Mouse (Mus musculus): ENCODE data around the gene Adra2a.

Adra2a gene

DNA sequence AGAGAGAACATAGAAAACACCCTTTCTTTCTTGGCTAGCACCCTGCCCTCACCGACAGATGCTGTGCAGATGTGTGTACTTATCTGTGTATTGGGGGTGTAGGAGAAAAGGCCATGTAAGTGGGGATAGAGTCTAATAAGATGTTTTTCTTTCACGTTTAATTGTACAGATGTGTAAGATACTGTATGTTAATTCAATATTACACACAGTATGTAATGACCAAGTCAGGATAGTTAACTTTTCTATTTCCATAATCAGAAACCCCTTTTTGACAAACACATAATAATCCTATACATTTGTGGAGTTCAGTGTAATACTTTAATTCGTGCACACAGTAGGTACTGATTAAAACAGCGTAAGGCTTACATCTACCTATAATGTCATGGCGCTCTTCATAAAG lies at the start of gene Adra2a:
Gene Adra2a, plus strand, starts transcription at position 301 of the 400 bp plus-strand sequence.
- no peak for DNase-seq

DNA sequence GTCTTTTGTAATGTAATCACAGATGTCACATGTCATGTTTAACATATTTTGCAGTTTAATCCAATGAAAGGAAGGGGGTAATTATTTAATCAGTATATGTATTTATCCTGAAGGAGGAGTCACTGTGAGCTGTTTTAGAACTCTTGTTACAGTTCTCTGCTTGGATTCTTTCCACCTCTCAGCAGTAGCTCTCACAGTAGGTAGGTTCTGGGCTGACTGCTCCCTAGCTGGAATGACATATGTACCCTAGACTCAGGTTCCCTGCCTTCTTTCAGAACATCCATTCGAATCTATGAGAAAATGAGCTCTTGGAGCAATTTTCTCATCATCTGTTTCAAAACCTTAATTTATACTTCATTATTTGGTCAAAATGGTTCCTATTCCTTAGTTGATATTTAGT lies 49.7 kb upstream of the Adra2a start:
- no peak for DNase-seq

DNA sequence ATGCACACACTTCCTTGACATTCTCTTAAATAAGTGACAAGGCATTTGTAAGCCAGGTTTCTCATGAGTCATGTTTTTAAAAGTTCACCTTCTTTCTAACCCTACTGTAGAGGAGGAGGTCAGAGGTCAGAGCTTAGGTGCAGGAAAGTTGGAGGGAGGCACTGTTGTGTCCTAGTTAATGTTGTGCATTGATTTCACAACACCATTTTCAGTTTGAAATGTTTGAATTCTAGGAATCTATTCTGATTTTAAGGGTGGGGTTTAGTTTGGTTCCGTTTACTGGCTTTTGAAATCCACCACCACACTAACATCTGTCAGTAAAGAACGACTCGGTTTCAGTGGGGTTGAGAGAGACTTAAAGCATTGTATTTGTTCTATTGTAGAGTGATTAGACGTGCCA lies 33.0 kb upstream of the Adra2a start:
- DNase-seq = no peak

DNA sequence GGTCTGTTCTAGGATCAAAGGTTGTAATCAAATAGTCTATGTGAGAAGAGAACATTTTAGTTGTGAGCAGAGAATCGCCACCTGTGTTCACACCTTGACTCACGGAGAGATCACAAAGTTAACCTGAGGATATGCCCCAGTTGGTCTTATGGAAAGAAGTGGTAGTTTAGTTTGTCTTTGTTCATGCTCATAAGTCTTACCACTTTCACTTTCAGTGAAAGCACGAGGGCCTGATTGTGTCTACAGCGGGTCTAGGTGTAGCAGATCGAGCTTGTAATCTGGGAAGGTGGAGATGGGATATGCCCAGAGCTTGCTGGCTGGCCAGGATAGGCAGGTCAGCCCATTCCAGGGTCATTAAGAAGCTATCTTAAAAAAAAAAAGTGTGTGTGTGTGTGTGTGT lies 29.0 kb upstream of the Adra2a start:
- no peak for DNase-seq

DNA sequence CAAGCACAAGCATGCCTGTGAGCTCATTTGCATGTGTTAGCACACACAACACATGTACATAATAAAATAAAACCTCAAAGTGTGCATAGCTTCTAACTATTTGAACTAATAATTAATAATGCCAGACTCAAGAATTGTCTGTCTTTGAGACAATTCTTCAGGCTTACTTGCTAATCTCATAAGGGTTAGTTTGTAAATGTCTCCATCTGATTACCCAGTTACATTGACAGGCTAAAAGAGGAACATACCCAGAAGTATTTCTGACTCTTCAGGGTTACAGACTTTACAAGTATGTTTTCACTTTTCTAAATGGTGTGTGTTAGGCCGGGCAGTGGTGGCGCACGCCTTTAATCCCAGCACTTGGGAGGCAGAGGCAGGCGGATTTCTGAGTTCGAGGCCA lies 28.4 kb upstream of the Adra2a start:
- DNase-seq = no peak

DNA sequence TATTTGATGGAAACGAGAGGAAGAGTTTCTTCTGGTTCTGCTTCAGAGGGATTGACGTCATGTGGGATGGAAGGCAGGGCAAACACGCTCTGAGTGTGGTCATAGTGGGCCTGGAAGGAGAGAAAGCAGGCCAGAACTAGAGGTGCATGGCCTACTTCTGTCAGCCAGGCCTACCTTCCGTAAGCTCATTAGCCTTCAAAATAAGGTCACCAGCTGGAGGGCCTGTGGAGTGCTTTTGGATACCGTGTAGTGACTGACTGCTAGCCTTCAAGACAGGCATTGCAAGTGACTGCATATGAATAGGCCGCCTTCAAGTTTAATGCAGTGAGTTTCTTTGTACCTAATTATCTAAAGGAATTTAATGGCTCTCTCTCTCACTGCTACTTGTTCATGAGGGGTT lies 8.9 kb upstream of the Adra2a start:
- no peak for DNase-seq

DNA sequence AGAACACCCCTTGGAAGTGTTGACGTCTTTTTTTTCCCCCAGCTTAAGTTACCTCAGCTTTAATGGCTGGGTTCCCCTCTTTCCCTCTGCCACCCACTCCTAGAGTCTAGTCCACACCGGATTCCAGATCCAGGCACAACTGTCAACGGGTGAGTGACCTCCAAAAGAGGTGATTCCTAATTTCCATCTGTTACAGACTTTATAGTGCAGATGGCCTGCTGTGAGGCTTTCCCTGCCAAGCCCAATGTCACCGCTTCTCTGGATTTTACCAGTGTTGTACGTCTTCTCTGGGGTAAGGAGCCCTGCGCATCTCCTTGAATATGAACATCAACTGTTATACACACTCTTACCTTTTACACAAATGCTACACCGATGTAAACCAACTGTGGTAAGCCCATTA lies 4.5 kb upstream of the Adra2a start:
- DNase-seq = no peak

DNA sequence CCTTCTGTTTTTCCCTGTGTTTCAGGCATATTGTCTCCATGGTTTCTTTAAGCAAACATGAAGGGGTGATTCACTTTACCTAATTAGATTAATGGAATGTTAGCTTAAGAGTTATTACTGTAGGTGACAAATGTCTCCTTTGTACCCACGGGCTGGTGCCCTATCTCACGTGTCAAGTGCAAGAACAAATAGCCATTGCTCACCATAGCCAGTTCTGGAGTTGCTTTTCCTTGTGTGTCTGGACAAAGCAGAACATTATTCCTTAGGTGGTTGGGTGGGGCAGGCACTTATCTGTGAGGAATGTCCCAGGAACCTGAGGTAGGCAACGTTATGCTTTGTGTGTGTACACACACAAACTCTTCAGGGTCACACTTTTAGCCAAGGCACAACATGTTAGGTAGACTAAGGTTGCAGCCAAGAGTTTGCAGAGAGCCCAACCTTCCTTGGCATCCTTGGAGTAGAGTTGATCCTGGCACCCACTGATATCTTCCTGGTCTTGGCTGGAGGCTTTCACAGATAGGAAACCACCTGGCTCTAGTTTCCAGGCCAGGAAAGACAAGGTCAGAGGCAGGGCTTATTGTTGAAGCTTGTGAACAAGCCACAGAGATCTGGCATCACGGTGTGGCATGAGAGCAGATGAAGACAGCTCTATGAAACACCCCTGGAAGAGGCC lies 3.5 kb upstream of the Adra2a start:
- no peak for DNase-seq

DNA sequence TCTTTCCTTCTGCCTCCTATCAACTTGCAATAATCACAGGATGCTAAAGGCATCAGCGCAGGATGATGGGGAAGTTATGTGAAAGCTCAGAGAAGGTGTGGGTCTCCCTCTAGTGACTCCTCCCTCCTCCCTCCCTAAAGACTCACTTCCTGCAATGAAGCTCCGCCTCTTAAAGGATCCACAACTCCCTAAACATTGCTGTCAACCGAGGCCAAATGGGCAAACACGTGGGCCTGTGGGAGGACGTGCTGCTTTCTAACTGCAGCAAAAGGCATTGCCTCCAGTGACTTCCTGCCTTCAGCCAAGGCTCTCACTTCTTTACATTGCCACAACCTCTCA lies 3.0 kb upstream of the Adra2a start:
- no peak for DNase-seq

DNA sequence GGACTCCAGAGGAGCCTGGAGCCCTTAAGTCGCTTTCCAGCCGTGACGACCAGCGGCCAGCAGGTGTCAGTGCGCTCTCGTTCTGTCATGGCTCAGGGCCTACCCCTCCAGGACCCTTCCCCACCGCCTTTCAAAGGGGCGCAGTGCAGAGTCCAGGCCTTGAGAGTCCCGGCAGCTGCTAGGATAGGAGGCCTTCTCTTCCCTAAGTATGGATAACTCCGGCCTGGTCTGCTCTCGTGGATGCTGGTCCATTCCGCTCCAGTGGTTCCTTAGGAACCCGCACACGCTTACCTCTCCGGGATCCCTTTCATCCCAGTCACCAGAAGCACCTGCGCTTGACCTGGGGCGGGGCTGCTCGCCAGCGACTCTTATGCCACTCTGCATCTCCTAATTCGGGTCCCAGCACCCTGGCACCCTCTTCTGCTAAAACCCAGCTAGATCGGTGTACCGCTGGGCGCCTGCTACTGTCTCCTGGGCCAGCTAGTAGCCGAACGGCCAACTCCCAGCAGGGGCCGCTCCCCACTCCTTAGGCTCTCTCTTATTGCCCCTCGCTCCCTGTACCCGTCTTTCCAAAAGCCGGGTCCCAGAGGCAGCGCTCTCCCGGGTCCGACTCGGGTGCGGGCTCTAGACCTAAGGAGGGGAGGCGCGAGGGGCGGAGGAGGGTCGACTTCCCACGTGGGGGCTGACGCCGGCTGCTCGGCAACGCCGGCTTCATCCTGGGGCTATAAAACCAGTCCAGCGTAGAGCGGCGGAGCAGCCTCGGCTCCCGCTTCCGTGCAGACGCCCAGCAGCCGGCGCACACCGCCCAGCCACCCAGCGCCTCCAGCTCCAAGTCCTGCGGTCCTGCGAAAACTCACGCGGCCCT lies 788 bp downstream of the Adra2a start:
- peak; percentile 84 for DNase-seq

DNA sequence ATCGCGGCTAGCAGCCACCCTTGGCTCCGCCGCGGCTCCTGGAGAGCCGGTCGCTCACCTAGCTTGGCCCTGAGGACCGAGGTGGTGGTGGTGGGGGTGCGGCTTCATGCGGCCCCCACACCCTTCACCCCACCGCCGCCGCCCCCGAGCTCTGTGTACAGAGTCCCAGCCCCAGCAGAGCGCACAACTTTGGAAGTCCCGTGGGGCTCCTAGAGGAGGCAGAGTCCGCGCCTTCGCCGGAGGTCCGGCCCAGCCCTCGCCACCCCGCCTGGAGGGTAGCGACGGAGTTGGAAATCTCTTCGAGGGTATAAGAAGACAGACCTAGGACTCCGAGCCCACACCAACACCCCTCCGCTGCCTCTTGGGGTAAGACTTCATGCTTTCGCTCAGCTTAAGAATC lies 1.5 kb downstream of the Adra2a start:
- DNase-seq = peak; percentile 35

DNA sequence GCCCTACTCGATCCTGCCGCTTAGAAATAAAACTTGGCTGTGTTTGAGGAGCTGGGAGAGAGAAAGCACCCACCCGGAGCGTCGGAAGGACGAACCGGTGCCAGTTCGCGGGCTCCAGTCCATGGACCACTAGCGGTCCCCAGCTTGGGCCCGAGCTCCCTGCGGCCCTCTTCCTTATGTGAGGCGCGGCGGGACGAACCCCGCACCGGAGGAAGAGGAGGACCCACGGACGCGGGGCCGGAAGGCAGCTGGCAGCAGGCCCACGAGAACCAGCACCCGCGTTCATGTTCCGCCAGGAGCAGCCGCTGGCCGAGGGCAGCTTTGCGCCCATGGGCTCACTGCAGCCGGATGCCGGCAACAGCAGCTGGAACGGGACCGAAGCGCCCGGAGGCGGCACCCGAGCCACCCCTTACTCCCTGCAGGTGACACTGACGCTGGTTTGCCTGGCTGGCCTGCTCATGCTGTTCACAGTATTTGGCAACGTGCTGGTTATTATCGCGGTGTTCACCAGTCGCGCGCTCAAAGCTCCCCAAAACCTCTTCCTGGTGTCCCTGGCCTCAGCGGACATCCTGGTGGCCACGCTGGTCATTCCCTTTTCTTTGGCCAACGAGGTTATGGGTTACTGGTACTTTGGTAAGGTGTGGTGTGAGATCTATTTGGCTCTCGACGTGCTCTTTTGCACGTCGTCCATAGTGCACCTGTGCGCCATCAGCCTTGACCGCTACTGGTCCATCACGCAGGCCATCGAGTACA lies 2.2 kb downstream of the Adra2a start:
- DNase-seq = peak; percentile 44

DNA sequence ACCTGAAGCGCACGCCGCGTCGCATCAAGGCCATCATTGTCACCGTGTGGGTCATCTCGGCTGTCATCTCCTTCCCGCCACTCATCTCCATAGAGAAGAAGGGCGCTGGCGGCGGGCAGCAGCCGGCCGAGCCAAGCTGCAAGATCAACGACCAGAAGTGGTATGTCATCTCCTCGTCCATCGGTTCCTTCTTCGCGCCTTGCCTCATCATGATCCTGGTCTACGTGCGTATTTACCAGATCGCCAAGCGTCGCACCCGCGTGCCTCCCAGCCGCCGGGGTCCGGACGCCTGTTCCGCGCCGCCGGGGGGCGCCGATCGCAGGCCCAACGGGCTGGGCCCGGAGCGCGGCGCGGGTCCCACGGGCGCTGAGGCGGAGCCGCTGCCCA lies 2.7 kb downstream of the Adra2a start:
- DNase-seq = peak; percentile 23

DNA sequence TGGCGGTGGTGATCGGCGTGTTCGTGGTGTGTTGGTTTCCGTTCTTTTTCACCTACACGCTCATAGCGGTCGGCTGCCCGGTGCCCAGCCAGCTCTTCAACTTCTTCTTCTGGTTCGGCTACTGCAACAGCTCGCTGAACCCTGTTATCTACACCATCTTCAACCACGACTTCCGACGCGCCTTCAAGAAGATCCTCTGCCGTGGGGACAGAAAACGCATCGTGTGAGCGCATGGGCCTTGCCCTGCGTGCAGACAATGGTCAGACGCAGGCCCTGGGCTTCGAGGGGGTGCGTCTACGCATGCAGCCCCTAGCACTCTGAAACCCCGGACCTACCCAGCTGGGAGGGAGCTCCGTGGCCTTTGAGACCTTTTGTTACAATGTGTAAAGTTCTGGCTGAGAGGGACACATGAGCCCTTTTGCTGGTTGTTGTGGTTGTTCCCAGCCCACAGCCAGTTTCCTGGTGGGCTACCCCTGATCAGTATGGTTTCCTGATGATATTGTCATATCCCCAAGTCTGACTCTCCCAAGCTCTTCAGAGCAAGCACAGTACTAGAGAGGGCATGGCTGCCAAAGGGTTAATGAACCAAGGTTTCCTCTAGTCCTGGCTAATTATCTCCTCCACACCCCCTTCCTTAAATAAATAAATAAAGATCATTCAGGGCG lies 3.6 kb downstream of the Adra2a start:
- peak; percentile 16 for DNase-seq

DNA sequence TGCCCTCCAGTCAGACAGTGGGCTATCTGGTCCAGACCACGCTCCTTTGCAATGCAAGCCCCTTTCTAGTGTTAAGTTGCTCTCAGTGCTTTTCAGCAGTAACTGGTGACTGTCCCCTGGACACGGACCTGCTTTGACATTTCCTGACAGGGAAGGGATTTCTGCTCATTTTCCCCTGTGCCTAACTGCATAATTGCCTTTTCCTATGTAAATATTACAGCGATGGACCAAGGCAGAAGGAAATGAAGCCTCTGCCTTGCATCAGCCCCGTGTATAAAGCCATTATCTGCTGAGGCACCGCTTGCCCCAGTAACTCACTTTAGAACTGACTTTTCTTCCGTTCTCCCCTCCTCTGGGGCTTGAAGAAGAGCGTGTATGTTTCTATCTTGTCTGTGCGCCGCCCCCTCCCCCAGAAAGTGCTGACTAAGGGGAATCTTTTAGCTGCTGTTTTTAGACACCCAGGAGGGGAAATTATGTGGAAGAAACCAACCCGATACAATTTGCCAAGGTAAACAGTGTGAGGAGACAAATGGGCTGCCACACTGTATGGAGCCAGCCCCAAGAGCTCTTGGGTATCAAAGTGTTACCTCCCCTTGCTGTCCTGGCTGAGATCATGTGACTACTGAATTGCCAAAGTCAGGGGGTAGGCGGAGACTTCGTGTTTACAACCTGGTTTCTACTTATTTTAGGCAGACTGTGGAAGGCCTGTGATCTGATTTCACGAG lies 4.4 kb downstream of the Adra2a start:
- no peak for DNase-seq

DNA sequence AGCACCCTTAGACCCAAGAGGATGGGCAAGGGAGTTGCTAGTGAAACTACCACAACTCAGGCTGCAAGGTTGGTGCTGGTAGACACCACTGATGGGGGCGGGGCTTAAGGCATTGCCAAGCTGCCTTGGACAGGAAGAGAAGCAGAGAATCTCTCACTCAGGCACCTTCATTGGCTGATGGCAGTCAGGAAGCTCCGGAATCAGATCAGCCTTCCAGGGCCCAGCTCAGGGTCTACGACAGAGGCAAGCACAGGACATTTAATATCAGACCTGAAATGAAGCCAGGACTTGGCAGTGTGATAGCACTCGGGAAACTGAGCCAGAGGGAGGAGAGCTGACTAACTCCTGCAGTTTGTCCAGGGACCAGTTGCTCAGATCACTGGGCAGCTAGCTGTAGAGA lies 7.7 kb downstream of the Adra2a start:
- DNase-seq = no peak

DNA sequence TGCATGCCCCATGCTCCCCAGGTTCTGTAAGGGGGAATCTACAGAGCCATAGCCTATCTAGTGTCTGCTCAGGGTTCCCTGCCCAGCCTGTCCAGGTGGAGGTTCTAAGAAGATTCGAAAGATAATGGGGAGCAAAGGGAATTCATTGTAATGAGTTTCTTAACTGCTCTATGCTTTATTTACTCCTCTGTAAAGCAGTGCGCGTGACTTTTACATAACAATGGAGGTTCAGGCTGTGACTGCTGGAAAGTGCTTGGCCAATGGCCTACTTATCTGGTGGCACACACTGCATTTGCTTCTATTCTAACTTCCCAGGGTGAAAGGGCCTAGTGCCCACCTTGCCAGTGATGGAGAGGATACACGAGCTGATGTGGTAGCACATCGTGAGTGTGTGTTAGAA lies 11.9 kb downstream of the Adra2a start:
- DNase-seq = no peak

DNA sequence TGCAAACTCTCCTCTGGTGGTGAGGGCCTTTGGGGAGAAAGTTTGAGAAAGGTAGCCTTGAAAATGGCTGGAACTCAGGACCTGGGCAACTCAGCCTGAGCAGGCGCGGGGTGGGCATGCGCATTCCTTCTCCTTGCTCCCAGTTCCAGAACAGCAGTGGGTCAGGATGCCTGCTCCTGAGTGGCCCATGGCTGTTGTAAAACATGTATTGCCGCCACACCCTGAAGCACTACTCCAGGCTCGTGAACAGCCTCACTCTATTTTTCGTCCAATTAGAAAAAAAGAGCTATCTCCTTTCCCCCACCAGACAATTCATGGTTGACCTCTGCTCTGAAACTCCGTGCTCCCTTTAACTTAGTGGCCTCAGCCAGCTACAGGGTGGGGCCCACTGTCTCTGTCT lies 24.5 kb downstream of the Adra2a start:
- DNase-seq = no peak

DNA sequence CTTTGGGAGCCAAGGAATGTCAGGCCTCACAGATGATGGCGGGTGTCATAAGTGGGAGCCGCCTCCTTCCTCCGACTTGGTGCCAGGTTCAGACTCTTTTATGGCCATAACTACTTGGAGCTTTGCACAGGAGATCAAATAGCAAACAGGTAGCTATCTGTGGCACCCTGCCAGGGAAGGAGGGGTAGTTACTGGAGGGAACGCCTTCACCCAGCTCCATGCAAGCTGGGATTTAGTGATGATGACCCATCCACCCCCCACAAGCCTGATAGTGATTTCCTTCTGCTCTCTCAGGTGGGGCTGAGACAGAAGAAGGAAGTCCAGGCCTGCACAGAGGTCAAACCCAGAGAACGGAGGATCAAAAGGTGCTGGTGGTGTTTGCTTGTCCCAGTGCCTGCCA lies 26.6 kb downstream of the Adra2a start:
- DNase-seq = no peak

DNA sequence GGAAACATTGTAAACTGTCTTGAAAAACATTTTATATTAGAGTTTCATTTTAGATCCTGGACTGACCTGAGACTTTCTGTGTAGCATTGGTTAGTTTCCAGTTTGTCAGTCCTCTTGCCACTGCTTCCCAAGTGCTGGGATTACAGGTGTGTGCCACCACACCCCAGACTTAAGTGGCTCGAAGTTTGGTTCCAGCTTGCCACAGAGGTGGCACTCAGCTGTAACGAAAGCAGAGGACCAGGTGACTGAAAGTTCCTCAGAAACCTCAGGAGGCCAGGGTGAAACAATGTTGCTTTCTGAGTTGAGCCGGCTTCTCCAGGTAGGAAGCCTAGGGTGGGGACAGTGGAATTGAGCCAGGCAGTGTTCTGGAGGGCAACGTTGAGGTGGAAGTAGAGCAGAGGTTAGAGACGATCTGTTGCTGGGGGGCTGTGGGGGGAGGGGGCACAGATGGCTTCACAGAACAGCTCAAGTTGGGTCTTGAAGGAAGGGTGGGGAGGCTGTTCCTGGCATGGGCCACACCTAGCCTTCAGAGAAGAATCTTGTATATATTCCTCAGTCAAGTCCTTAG lies 28.4 kb downstream of the Adra2a start:
- DNase-seq = no peak

DNA sequence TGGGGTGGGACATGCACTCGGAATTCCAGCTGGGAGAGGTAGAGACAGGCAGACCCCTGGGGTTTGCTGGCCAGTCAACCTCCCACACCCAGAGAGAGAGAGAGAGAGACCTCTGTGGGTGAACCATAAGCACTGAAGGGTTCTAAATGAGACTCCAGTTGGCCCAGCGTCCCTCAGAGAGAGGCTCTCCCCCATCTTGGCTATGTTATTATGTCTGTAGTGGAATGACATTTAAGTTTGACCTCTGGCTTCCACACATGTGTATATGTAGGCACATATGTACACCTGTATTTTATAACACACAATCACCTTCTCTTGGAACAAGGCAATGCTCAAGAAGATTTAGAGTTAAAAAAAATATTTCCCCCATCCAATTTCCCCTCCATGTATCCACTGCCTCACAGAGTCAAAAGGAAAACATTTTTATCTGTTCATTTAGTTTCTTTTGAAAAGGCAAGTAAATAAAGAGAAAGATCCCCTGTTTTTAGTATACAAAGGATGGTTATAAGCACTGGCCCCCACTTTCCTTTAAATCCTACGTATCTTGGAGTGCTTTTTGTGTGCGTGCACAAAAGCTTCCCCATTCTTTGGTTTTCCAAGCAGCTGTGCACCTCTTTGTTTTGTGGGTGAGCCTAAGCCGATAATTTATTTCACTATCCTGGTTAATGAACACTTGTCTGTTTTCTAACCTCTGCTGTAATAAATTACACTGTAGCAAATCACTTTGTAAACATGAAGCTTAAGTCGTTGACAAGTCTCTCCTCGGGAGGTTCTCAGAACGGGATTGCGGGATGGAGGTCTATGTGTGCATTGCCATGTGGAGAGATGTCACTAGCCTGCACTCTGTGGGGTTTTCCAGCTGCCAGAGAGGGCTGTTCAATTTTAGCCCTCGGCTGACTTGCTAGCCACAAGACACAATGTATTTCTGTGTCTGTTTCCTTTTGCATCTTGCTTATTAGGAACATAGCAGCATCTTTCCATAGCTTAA lies 32.7 kb downstream of the Adra2a start:
- no peak for DNase-seq

All from right cerebral cortex, postnatal 14 days (tissue).